Mouse (Mus musculus): ENCODE measurements around the gene Pigk.

Pigk gene

DNA sequence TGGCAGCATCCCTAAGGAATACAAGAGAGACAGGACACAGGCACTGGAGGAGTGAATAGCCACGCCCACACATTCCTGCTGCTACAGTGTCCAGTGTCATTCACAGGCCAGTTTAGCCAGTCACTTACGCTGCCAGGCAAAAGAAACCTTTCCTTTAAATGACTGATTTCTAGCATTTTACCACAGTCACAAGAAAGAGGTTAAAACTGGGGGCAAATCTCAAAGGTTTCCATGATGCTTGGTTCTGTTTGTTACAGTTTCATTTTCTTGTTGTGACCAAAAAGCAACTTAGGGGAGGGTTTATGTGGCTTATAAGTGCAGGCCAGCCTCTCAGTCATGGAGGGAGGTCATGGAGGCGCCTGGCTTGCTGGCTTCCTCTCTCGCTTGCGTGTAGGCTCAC is 193.8 kb downstream of the Pigk start:
- DNase-seq: no peak

DNA sequence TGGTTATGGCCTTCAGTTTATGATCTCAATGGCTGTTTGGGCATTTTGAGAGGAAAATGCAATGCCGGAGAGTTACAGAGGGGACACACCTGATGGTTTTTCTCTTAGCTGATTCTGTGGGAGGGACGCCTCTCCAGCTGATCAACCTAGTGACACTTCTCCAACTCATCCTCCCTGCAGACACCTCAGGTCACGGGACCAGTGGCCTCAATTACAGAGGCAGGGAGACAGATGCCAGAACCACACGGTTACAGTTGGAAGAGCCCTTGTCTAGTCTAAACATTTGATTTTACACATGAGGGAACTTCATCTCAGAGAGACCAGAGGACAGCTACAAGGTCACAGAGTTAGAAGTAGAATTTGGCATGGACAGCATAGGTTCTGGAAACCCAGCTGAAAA is 197.7 kb downstream of the Pigk start:
- DNase-seq: no peak

DNA sequence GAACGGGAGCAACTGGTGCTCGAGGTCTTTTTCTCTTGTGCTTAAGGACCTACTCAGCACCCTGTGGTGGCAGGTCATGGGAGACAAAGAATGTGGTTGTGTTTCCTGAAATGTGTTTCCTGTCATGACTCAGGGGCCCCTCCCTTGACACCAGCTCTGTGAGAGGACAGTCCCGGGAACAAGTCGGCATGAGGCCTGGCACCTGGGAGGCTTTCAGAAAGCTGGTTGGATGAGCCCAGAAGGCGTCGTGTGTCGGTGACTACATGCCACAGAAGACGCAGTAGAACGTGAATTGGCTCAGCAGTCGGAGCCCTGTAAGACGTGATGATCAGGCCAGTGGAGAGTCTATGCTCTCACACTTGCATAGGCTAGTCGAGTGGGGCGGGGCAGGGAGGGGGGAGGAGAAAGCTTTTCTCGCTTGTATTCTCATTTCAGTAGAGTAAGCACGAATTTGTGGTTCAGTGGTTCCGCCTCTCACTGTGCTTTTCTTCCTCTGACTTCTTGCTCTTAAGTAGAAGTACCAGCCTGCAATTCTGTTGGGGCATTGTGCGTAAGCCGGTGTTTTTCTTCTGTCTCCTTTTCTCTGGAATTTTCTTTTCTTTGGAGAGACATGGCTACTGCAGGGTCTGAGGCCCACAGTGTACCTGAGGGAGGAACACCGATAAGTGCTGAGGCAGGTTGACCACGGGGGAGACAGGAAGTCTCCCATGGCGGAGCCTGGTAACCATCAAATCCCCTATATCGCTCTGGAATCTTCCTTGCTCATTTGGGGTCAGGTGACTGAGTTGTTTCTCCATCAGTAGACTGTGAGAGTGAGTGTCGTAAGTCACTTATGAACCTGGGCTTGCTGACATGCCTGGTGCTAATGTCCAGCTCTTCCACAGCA is 198.6 kb downstream of the Pigk start:
- DNase-seq: no peak

DNA sequence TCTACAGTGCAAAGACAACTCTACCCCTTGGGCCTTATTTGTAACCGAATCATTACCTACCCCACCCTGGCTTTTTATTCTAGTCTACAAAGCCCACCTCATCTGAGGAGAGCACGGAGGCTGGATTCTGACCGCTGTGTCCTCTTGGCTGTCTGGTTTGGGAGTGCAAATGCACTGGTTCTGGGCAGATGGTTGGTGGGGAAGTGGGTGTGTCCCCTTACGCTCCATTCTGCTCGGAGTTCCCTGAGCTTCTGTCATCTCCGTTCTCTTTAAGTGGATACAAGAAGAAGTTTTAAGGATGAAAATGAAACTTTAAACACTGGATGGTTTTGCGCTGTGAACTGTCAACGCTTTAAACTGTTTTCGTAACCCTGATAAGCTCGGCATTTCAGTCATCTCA is 199.2 kb downstream of the Pigk start:
- DNase-seq: no peak

DNA sequence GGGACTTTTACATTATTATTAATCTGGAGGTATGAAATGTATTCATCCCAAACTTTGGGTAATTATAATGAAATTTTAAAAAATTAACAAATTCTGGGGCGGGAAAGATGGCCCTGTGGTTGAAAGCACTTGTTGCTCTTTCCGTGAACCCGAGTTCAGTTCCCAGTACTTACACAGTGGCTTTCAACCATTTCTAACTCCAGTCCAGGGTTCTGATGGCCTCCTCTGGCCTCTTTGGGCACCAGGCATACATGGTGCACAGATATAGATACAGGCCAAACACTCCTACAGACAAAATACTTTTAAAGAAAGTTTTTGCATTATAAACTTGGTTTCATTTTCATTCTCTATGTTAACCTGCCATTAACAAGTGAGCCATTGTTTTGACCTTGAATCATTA is 199.7 kb downstream of the Pigk start:
- DNase-seq: no peak

DNA sequence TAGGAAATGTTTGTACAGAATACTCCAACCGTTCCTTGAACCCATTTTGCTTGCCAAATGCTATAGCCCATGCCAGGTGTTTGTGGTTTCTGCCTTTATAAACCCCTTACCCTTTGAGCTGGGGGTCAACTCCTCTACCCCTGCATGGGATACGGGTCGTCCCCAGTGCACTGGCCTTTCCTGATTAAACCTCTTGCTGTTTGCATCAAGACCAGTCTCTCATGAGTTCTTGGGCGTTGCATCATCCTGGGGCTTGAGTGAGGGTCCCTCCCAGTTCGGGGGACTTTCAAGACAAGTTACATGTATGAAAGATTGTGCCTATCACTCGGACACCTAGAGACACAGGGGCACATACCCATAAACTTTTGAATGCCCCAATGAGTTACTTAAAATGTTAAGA is 200.5 kb downstream of the Pigk start:
- no peak for DNase-seq

DNA sequence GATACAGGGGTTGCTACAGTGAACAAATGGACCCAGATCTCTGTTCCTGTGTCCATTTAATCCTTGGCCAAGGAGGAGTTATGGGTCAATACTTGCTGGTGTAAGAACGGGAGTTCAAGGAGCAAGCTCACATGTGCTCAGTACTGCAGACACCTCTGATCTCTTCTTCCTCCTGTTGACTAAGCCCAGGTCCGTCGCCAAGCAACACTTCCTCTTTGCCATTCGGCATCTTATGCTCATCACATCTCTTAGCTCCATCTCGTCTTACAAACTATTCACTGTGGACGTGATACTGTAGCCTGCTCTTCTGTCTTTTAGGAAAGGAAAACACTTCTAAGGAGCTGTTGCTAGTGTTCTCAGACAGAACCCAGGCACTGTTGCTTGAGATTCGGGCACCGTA is 203.7 kb downstream of the Pigk start:
- DNase-seq: no peak

DNA sequence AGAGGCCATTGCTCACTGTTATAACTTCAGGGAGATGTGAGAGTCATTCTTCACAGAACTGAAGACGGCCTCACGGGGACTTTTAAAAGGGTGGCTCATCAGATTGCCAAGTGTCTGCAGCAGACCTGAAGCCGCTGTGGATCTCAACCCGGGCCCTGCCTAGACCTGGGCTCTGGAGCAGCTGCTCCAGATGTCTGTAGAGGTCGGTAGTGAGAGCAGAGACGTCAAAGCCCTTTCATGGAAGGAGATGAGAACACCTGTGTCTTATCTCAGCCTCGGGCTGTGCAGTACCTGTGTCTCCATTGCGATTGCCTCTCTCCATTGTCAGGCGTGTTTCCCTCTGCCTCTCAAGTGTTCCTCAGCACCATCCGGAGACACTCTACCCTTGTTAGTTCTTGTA is 205.2 kb downstream of the Pigk start:
- DNase-seq: no peak

DNA sequence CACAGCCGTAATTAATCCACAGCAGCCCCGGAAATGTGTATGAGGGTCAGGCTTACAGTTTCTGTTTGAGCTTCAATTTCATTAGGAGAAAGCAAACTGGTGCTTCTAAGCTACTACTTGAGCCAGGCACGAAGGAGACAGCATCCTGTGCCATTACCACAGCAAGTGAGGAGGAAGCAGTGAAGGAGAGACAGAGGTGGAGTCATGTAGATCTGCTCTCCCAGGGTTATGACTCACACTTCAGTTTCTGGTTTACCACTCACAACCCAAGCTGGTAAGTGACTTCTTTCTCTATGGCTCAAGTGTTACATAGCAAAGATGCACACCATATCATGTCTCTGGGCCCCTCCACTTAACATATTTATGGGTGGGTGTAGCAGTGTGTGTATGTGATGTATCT is 206.5 kb downstream of the Pigk start:
- DNase-seq: no peak

DNA sequence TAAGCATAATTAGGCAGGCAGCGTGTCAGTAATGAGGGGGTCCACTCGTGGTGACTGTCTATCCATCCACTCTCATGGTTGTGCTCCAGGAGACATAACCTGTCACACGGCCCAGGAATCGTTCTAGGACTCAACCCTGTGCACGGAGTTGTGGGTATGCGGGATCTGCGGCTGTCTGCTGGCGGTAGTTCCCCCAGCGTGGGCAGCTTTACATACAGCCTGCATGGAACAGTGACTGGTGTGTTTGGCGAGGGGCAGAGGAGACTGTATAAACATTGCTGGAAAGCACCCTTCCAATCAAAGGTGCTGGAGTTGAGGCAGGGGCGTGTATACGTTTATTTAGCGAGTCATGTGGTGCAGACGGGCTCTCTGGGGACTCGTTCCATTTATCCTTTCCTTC is 209.6 kb downstream of the Pigk start:
- DNase-seq: no peak

DNA sequence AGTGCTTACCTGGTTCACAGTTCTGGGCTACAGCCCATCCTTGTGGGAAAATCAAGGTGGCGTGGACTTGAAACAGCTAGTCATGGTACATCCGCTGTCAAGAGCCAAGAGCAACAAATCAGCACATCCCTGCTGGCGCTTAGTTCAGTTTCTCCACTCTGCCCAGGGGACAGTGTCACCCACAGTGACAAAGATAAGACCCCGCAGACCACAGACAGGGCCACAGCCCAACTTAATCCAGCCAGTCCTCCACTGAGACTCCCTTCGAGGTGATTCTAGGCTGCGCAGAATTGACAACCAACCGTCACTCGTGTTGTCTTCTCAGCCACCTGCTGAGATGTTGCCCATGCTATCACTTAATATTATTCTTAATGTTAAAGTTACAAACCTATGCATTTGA is 211.5 kb downstream of the Pigk start:
- DNase-seq: no peak

DNA sequence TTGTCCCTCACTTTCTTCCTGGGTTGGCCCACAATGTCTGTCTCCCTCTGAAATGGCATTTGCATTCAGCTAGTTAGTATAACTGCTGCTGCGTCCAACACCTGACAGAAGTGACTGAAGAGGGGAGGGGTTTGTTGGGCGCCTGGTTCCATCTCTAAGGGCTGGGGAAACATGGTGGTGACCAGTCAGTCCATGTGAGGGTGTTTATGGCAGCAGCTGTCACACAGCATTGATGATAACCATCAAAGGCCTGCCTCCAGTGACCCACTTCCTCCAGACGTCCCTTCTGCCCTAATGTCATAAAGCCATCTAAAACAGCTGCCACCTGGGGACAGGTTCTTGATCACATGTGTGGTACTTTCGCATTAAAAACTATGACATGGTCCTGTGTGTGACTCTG is 212.3 kb downstream of the Pigk start:
- DNase-seq: no peak

DNA sequence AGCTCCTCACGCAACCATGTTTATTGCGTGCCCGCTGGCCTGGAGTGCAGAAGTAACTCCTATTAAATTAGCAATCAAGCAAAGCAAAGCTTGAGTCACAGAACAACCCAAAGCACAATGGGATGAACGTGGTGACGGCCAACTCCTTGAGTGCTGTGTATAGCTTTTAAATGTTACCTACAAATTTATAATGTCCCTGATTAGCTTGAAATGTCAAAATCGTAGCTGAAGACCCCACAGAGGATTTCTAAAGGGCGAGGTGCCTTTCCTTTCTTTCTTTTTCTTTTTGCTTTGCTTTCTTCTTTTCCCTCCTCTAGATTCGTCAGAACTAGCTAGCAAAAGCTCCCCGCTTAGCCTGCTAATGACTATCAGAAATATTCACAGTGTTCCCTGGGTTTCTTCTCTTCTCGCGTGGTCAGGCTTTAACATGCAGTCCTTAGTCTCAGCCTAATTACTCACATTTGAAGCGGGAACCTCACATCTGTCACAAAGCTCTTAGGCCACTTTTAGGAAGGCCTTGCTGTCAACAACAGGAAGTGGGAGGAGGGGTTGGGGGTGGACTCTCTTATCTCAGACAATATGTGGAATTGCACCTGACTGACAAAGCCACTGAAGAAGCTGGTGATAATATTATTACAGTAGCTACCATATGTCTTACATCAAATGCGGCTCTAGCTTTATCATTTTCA is 214.5 kb downstream of the Pigk start:
- DNase-seq: no peak

DNA sequence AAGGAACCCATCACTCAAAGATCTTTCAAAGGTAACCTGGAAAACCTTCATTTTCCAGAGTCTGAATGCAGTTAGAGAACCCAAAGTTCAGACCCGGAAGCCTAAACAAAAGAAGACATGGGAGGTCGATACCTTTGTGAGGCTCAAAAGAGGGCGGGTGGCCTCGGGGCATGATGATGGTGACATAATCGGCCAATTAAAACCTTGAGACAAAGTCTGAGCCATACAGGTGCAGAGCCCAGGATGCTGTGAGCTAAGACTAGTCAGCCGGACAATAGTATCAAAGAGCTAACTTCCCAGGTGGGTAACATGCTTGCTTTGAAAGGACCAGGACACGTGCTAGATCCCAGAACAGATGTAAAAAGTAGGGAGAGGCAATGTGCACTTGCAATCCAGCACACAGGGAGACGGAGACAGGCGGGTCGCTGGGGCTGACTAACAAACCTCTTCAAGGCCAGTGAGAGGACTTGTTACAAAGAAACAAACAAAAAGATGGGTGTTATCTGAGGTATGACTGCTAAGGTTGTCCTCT is 215.4 kb downstream of the Pigk start:
- no peak for DNase-seq

DNA sequence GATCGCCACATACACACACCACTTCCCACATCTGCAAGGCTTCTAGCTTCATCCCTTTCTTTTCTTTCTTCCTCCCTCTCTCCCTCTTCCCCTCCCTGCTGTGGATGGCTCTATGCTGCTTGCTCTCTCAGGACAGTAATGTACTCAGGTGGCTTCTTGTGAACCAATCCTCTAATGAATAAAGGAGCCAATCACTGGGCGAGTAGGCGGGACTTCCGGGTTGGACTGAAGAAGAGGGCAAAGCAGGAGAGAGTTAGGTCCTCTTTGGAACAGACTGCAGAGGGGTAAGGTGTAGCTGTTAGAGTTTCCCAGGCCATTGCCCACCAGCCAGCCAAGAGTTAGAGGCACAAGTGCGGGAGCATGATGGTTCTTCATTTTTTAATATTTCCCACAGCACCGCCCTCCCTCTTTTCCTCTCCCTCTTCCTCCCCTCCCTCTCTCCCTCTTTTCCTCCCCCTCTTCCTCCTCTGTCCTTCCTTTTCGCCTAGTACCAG is 215.9 kb downstream of the Pigk start:
- peak; percentile 2 for DNase-seq

DNA sequence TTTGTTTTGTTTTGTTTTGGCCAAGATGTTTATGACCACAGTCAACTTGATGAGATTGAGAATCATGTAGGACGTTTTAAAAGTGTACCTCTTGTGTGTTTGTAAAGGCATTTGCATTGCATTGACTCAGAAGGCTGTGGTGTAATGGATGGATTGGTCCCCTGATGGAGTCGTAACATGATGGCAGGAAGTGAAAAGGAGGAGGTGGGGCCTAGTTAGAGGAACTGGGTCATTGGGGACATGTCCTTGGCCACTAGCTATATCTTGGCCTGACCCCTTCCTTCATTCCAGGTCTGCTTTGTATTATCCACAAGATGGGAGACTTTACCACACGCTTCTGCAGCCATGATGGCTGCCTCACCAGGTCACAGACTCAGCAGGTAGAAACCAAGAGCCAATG is 217.5 kb downstream of the Pigk start:
- DNase-seq: no peak

DNA sequence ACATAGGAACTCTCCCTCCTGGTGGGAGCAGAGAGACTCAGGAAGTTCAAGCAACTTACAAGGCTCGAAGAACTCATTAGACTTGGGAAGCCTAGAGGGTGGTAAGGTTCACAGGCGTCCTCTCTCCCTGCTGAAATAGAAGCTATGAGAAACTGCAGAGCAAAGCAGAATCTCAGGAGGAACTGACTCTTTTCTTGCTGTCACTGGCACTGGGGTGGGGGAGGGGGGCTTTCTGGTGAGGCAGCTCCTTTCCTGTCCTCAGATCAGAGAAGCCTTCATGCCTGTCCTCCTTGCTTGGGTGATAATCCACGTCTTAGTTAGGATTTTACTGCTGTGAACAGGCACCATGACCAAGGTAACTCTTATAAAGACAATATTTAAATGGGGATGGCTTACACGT is 218.2 kb downstream of the Pigk start:
- DNase-seq: no peak

DNA sequence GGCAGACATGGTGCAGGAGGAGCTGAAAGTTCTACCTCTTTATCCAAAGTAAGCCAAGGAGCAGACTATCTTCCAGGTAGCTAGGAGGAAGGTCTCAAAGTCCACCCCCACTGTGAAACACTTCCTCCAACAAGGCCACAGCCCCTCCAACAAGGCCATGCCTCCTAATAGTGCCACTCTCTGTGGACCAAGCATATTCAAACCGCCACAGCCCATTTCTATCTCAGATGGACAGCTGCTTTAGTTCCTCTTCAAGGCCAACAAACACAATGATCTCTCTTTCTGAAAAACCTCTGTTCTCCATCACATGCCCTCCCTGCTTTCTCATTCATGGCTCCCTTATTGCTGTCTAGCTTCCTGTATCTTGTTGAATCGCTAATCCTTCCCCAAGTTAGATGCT is 218.6 kb downstream of the Pigk start:
- DNase-seq: no peak

DNA sequence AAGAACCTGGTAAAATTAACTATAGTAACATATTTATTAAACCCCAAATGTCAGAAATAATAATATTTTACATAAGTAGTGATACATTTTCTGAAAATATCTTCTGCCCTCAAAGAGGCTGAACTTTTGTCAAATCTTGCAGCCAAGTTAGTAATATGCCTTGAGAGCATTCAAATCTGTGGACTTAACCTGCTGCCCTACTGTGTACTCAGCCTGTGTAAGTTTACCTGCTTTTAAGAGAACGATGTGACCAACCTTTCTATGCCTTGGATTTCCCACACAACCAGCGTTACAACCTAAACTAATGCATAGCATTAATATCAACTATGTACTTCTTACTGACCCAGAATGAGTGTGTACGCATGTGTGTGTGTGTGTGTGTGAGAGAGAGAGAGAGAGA is 219.8 kb downstream of the Pigk start:
- DNase-seq: no peak

DNA sequence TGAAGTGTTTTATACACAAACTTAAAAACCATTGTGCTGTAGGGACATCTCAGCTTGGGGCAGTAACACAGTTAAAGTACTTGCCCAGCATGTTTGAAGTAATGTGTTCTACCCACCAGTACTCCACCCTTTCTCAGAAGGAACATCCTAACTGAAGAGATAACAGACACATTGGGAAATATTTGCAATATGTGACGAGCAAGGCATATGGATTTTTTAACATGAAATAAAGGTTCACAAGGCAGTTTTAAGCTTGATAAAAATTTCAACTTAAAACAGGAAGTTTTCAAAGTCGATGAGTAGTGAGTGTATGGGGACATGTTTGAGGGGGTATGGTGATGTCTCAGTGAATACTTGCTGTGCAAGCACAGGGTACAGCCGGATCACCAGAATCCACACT is 222.4 kb downstream of the Pigk start:
- DNase-seq: no peak

DNA sequence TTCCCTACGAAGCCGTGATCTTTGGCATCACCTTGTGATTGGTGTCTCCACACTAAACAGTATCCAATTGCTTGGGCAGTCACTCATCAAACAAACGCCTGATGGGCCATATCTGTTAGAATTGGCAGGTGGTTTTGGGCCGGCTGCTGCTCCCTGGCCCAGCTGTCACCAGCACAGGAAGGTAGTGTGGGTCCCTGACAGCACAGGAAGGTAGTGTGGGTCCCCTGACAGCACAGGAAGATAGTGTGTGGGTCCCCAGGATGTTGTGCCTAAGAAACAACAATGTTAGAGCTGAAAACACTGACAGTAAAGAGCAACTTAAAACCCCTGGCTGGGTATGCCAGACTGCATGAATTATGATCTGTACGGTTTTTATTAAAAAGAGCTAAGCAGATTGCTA is 227.8 kb downstream of the Pigk start:
- no peak for DNase-seq

DNA sequence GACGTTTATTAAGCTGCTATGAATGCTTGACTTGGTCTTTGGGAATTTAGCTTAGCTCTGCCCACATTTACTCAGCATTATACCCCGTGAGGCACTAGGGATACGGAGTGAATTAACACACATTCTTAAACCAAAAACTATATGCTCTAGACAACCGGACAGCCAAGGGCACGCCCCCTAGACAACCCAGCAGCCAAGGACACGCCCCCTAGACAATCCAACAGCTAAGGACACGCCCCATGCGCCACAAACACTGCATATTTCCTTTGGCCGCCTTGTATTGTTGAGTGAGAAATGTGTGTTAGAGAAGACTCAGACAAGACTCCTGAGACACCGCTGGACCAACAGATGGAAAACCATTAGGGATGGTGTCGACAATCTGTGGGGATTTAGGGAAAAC is 229.1 kb downstream of the Pigk start:
- no peak for DNase-seq

DNA sequence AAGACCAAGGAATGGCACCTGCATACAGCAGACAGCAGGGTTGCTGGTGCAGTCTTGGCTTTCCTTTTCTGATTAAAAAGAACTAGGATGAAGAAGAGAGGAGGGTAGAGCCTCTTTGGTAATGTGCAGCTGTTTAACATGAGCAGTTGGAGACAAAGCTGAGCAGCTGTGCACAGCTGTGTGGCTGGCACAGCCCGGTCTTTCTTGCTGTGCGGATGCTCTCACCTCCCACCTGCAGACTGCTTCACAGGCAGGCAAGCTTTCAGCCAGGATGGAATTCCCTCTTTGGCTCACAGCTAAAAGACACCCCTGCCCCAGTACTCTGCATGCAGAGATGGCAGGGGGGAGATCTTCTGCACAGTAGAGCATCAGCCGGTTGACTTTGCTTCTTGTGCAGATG is 230.9 kb downstream of the Pigk start:
- no peak for DNase-seq

DNA sequence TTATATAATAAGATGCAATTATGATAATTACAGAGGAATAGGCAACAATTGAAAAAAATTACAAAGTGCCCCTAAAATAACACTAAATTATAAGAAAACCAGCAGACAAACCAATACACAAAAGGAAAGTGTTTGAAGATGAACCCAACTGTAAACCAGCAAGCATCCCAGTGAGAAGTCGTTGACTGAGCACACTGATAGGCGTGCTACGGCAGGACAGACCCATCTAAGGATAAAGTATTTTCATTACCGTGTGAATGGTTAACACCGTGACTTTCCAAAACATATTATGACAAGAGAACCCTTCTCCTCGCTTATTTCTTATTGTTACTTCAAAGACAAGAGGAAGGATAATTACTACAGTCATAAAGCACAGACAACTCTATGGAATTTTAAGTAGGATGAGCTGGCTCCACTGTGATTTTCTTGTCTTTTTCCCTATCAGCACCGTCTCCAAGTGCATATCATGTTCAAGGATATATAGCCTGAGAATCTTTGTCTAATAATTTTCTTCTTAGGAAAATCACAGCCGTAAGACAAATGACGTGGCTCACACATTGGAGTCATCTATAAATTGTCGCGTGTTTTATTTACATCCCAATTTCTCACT is 233.2 kb downstream of the Pigk start:
- no peak for DNase-seq

Measured in cerebellum, adult 11 months (tissue).